In the genomic region with DNA sequence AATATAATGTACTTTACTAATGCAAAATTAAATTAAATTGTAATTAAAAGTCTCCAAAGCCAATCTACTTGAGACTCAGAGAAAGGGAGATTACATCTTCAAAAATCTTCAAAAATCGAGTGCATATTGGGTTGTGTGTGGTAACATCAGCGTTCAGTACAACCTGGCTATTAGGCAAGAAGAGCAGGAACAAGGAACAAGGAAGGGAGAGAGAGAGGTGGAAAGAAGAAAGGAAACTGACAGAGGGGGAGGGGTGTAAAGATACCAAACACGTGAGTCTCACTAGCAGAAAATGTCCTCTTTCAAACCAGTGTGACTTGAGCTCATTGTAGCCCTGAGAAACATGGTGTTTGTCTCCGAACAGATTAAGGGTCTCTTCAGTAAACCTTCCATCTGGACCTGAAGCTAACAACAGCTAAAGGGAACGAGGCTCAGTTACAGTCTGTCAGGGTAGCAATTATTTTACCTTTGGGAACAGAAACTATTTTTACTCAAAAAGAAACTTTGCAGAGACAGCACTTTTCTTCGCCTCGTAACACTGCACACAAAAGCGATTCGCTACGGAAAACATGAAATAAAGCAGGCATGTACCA, we compare ENCODE assay signal across 14 mouse cellular contexts.
DNase-seq lines count a peak whose midpoint lies in the region; ATAC-seq and TF ChIP-seq lines count a peak whose summit lies in the region.
"Had no signal": no experiment of that assay in that cellular context is flagged by ENCODE, and none has a peak within 500 bp of the region (broad histone marks: within the 10 kb centered on the region; RNA-seq: fewer than 3 reads in every experiment).

No protein-coding gene starts in this region.

- TF ChIP-seq EP300 in heart, postnatal 0 days (IDR thresholded peaks at IDR 0.05; ENCODE audit: low read depth): no peak

- no peak overlapping the region for H3K9ac ChIP-seq in heart, postnatal 0 days (replicated peaks; ENCODE audit: low read depth, low read length)
- no peak overlapping the region for H3K9ac ChIP-seq in heart, embryonic 11.5 days (ENCODE audit: low read depth, low read length)
- H3K9ac ChIP-seq in midbrain, embryonic 14.5 days (replicated peaks; ENCODE audit: low read length): no peak overlapping the region
- H3K9ac ChIP-seq in midbrain, embryonic 16.5 days (ENCODE audit: low read depth, low read length): no peak overlapping the region
- H3K9ac ChIP-seq: forebrain, postnatal 0 days had no signal

- 0 out of 2 replicates have a peak, but pooled peaks cover 9% of the 10 kb centered on the region for H3K4me1 ChIP-seq in heart, postnatal 0 days (ENCODE audit: control insufficient read depth, insufficient read depth)
- peaks cover 22% of the 10 kb centered on the region for H3K4me1 ChIP-seq in heart, embryonic 11.5 days (ENCODE audit: control insufficient read depth, insufficient read depth, low read length)
- H3K4me1 ChIP-seq in midbrain, embryonic 14.5 days (ENCODE audit: control insufficient read depth, insufficient read depth, low read length): peaks cover 7% of the 10 kb centered on the region; the same call in 1 of the 2 replicates
- no peaks in the 10 kb centered on the region for H3K4me1 ChIP-seq in midbrain, embryonic 16.5 days (ENCODE audit: control insufficient read depth, insufficient read depth, low read length)

- H3K36me3 ChIP-seq in heart, postnatal 0 days (replicated peaks; ENCODE audit: control insufficient read depth, insufficient read depth, low read length): no peaks in the 10 kb centered on the region
- no peaks in the 10 kb centered on the region for H3K36me3 ChIP-seq in heart, embryonic 11.5 days (ENCODE audit: control insufficient read depth, insufficient read depth, low read length)
- no peaks in the 10 kb centered on the region for H3K36me3 ChIP-seq in midbrain, embryonic 14.5 days (ENCODE audit: control insufficient read depth, insufficient read depth, low read length)
- no peaks in the 10 kb centered on the region for H3K36me3 ChIP-seq in midbrain, embryonic 16.5 days (ENCODE audit: control insufficient read depth, insufficient read depth, low read length)

- H3K9me3 ChIP-seq in heart, postnatal 0 days (replicated peaks; ENCODE audit: control insufficient read depth, low read length): no peaks in the 10 kb centered on the region
- H3K9me3 ChIP-seq in heart, embryonic 11.5 days (replicated peaks; ENCODE audit: control insufficient read depth, low read length): no peaks in the 10 kb centered on the region
- no peaks in the 10 kb centered on the region for H3K9me3 ChIP-seq in midbrain, embryonic 14.5 days (ENCODE audit: control insufficient read depth, low read length)
- H3K9me3 ChIP-seq in midbrain, embryonic 16.5 days (replicated peaks; ENCODE audit: control insufficient read depth, low read length, poor library complexity, severe bottlenecking): no peaks in the 10 kb centered on the region

- peak overlapping the region; percentile 6; the same call in 1 of the 2 replicates for H3K4me3 ChIP-seq in heart, postnatal 0 days (ENCODE audit: low read depth, low read length)
- no peak overlapping the region for H3K4me3 ChIP-seq in heart, embryonic 11.5 days (ENCODE audit: low read depth, low read length)
- no peak overlapping the region for H3K4me3 ChIP-seq in midbrain, embryonic 14.5 days (replicated peaks; ENCODE audit: low read depth, low read length)
- H3K4me3 ChIP-seq in midbrain, embryonic 16.5 days (ENCODE audit: low read depth, low read length): no peak overlapping the region

- DNase-seq in heart, postnatal 0 days (ENCODE audit: low spot score): no peak
- peak; percentile 20 for DNase-seq in midbrain, embryonic 14.5 days
- no peak for DNase-seq in spleen, adult 18-20 months
- DNase-seq: adrenal gland, adult 8-10 months; cerebellum, postnatal 10 days; forebrain, postnatal 0 days; kidney, postnatal 25 days; right cerebral cortex, postnatal 25 days; thymus, postnatal 25 days had no signal

- H3K27ac ChIP-seq in heart, postnatal 0 days (ENCODE audit: low read depth): no peak overlapping the region
- no peak overlapping the region for H3K27ac ChIP-seq in heart, embryonic 11.5 days (ENCODE audit: low read depth, low read length)
- H3K27ac ChIP-seq in midbrain, embryonic 14.5 days (replicated peaks; ENCODE audit: low read depth, low read length): no peak overlapping the region
- no peak overlapping the region for H3K27ac ChIP-seq in midbrain, embryonic 16.5 days (ENCODE audit: low read length)

- TF ChIP-seq CTCF in heart, postnatal 0 days (IDR thresholded peaks at IDR 0.05; ENCODE audit: low read depth): no peak

- no peak for ATAC-seq in heart, postnatal 0 days (ENCODE audit: insufficient read depth, low read depth)
- ATAC-seq in heart, embryonic 11.5 days (replicated peaks; ENCODE audit: insufficient number of reproducible peaks, low FRiP score, low TSS enrichment): no peak
- ATAC-seq in midbrain, embryonic 14.5 days (ENCODE audit: low FRiP score, low TSS enrichment): no peak
- no peak for ATAC-seq in midbrain, embryonic 16.5 days
- ATAC-seq in granulocyte monocyte progenitor cell, adult 5-6 weeks (replicated peaks; ENCODE audit: poor library complexity, severe bottlenecking): peak; percentile 83
- ATAC-seq in activated CD4-positive, CD25-positive, alpha-beta regulatory T cell, adult 4 months: no peak
- ATAC-seq: forebrain, postnatal 0 days; hindbrain, embryonic 16.5 days had no signal

- peak overlapping the region; percentile 26 for H3K4me2 ChIP-seq in heart, postnatal 0 days (ENCODE audit: low read depth, low read length)
- no peak overlapping the region; the same call in 1 of the 2 replicates for H3K4me2 ChIP-seq in heart, embryonic 11.5 days
- H3K4me2 ChIP-seq in midbrain, embryonic 14.5 days (ENCODE audit: low read length): no peak overlapping the region
- no peak overlapping the region for H3K4me2 ChIP-seq in midbrain, embryonic 16.5 days (ENCODE audit: low read length)

- no peaks in the 10 kb centered on the region for H3K27me3 ChIP-seq in heart, postnatal 0 days (ENCODE audit: control insufficient read depth, insufficient read depth, low read length)
- H3K27me3 ChIP-seq in heart, embryonic 11.5 days (ENCODE audit: control insufficient read depth, insufficient read depth, low read length): no peaks in the 10 kb centered on the region
- no peaks in the 10 kb centered on the region for H3K27me3 ChIP-seq in midbrain, embryonic 14.5 days (ENCODE audit: control insufficient read depth, insufficient read depth, low read length)
- no peaks in the 10 kb centered on the region for H3K27me3 ChIP-seq in midbrain, embryonic 16.5 days (ENCODE audit: control insufficient read depth, insufficient read depth, low read depth, low read length)

- WGBS in heart, postnatal 0 days: 67% methylated on average over 10 of the region's 10 CpGs
- 60% methylated on average over 10 of the region's 10 CpGs for WGBS in heart, embryonic 11.5 days (ENCODE audit: insufficient replicate concordance)
- WGBS in midbrain, embryonic 14.5 days: 62% methylated on average over 10 of the region's 10 CpGs
- 65% methylated on average over 10 of the region's 10 CpGs for WGBS in midbrain, embryonic 16.5 days
